Mouse (Mus musculus) limb, embryonic 13.5 days (tissue): ENCODE results near the gene Efna3. TPM values are rescaled to one million over a fixed set of nuclear protein-coding genes. Genes with fewer than 3 reads are reported as not detected.

ENCODE experiments used
- ATAC-seq: fragments of 200-750 bp; cut with Nextera tagmentation; 2 replicates; pipeline ENCODE4 v1.8.0; 2017; ENCODE audit warnings: low read depth, moderate number of reproducible peaks, moderate TSS enrichment; ENCODE audit not compliant: low FRiP score
- H3K27ac ChIP-seq: fragments of 300-500 bp; sonication (generic); 2 replicates; pipeline ENCODE4 v1.5.1; 2015; ENCODE audit warnings: inconsistent platforms, mild to moderate bottlenecking, moderate library complexity
- H3K27me3 ChIP-seq: fragments of 300-500 bp; sonication (generic); 2 replicates; pipeline ENCODE4 v1.6.1; 2015; ENCODE audit warnings: mild to moderate bottlenecking, inconsistent platforms
- H3K36me3 ChIP-seq: fragments of 300-500 bp; sonication (generic); 2 replicates; pipeline ENCODE4 v1.6.1; 2015; ENCODE audit warnings: inconsistent platforms, mild to moderate bottlenecking, moderate library complexity
- H3K4me1 ChIP-seq: fragments of 300-500 bp; sonication (generic); 2 replicates; pipeline ENCODE4 v1.6.1; 2015; ENCODE audit warnings: inconsistent platforms
- H3K4me2 ChIP-seq: fragments of 300-500 bp; sonication (generic); replicated peaks from 2 replicates; pipeline ENCODE4 v1.6.1; 2015; ENCODE audit warnings: inconsistent platforms, mild to moderate bottlenecking, moderate library complexity
- H3K4me3 ChIP-seq: fragments of 300-500 bp; sonication (generic); 2 replicates; pipeline ENCODE4 v1.5.1; 2015; ENCODE audit warnings: moderate library complexity, mild to moderate bottlenecking, inconsistent platforms
- H3K9ac ChIP-seq: fragments of 300-500 bp; sonication (generic); 2 replicates; pipeline ENCODE4 v1.6.1; 2015; ENCODE audit warnings: mild to moderate bottlenecking, inconsistent platforms
- H3K9me3 ChIP-seq: fragments of 300-500 bp; sonication (generic); 2 replicates; pipeline ENCODE4 v1.6.1; 2016; ENCODE audit warnings: inconsistent platforms
- WGBS: fragments of 180-500 bp; shearing (Covaris S2); methylation state at CpG from one replicate; pipeline ENCODE4 v1.1.7; 2015; 5-methylcytosine and 5-hydroxymethylcytosine counted together
- polyA plus RNA-seq: library from polyadenylated mRNA; unstranded; fragments of >200 nt; fragmentation: Nextera tagmentation; extraction: Ambion mirVana; gene quantifications from 2 replicates; pipeline ENCODE4 v1.2.1, GENCODE M21; 2015

Gene Efna3
- polyA plus RNA-seq, 1 experiment from 2014 or later = 30.6 TPM

DNA sequence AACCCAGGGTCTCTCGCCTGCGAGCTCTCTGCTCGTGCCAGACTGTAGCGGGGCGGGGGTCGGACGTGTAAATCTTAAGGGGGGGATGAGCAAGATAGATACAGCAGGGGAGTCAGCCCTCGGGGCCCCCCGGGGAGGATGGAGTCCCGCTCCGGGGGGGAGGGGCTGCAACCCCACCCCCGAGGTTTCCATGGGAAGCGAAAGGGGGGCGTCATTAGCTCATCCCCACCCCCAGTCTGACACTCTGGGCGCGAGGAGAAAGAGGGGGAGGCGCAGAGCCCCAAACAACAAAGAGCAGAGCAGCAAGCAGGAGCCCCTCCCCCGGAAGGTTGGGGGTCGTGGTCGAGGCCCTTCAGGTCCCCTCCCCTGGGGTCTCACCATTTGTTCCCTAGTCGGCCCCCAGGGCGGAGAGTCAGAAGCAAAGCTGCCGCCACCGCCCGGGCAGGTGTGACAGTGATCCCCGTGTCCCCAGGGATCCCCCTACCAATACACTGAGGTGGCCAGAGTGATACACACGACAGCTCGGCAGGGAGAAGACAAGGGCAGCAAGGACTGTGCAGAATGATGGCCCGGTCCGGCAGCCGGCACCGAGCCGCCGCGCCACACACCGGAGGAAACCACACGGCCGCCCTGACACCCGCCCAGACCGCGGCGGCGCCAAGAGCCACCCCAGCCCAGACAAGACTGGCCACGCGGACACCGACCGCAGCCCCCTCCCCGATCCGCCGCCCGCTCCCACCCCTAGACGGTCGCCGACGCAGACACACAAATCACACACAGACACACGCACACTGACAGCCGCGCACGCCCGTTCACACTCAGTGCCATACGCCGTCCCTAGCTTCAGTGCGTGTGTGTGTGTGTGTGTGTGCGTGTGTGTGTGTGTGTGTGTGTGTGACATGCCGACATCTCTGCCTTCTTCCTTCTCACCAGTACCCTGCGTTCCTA is 1.3 kb downstream of the Efna3 start:
- Histone ChIP-seq H3K4me2 (peak overlapping the region; percentile 98), H3K4me1 (peaks cover 53% of the 10 kb centered on the region), H3K4me3 (peak overlapping the region; percentile 74), H3K9me3 (no peaks in the 10 kb centered on the region), H3K36me3 (no peaks in the 10 kb centered on the region), H3K9ac (peak overlapping the region; percentile 81), H3K27me3 (peaks cover 40% of the 10 kb centered on the region), H3K27ac (no peak overlapping the region)
- 0% methylated on average over 63 of the region's 66 CpGs for WGBS
- ATAC-seq = no peak

- H3K4me3 ChIP-seq = peak overlapping the region; percentile 74
- peak overlapping the region; percentile 98 for H3K4me2 ChIP-seq
- H3K9me3 ChIP-seq = no peaks in the 10 kb centered on the region
- ATAC-seq = no peak
- H3K36me3 ChIP-seq = no peaks in the 10 kb centered on the region
- H3K27me3 ChIP-seq = peaks cover 44% of the 10 kb centered on the region
- H3K27ac ChIP-seq = no peak overlapping the region
- peak overlapping the region; percentile 81 for H3K9ac ChIP-seq
- H3K4me1 ChIP-seq = peaks cover 61% of the 10 kb centered on the region
- under 1% methylated on average over 41 of the region's 41 CpGs for WGBS
These were observed 2.1 kb downstream of the Efna3 start for GRCm38 (mm10) chr3:89320581-89321182.

DNA sequence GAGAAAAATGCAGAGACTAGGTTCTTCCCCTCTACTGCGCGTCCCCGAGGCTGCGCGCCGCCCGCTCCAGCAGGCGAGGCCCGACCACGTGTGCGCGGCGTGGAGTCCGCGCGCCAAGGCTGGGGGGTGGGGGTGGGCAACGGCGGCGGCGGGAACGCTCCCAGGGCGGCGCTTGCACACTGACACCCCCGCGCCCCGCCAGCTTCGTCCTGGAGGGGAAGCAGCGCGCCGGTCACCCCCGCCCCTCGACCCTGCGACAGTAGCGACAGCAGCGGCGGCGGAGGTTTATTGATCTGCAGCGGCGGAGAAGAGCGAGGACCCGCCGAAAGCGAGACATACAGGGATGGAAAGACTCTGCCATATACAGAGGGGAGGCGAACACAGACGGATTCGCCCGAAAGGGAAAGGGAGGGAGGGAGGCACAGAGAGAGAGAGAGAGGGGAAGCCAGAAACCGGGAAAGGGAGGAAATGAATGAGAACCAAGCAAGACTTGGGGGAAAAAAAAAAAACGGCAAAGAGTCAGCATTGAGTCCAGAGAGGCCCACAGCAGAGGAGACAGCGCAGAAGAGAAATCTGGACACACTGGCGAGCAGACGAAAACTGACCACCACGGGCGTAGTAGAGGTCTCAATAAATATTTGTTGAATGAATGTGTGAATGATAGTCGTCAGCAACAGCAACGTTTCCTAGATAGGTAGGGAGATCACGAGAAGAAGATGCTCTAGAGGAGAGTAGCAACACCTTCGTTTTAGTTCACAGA is 3.0 kb downstream of the Efna3 start:
- Histone ChIP-seq H3K9ac (peak overlapping the region; percentile 53), H3K4me1 (peaks cover 70% of the 10 kb centered on the region), H3K27me3 (peaks cover 44% of the 10 kb centered on the region), H3K4me2 (peak overlapping the region; percentile 98), H3K27ac (no peak overlapping the region), H3K36me3 (peaks cover 5% of the 10 kb centered on the region; the same call in 1 of the 2 replicates), H3K9me3 (no peaks in the 10 kb centered on the region), H3K4me3 (peak overlapping the region; percentile 74)
- ATAC-seq = no peak
- WGBS = 3% methylated on average over 57 of the region's 58 CpGs

GRCm38 (mm10) chr3:89318971-89319590 is 3.7 kb downstream of the Efna3 start:
- H3K9ac ChIP-seq = peak overlapping the region; percentile 53

GRCm38 (mm10) chr3:89318316-89318715 is 4.4 kb downstream of the Efna3 start:
- Histone ChIP-seq H3K4me1 (peaks cover 72% of the 10 kb centered on the region), H3K27ac (no peak overlapping the region), H3K9me3 (no peaks in the 10 kb centered on the region), H3K4me3 (peak overlapping the region; percentile 74; the same call in 1 of the 2 replicates), H3K27me3 (peaks cover 44% of the 10 kb centered on the region), H3K9ac (no peak overlapping the region), H3K4me2 (peak overlapping the region; percentile 19; the same call in 1 of the 2 replicates), H3K36me3 (peaks cover 5% of the 10 kb centered on the region; the same call in 1 of the 2 replicates)
- no peak for ATAC-seq
- 67% methylated on average over 8 of the region's 8 CpGs for WGBS

More at GRCm38 (mm10) chr3:89318971-89319590, 3.7 kb downstream of the Efna3 start:
- H3K27ac ChIP-seq = no peak overlapping the region
- WGBS = 13% methylated on average over 21 of the region's 21 CpGs
- H3K9me3 ChIP-seq = no peaks in the 10 kb centered on the region
- H3K4me2 ChIP-seq = peak overlapping the region; percentile 98
- ATAC-seq = no peak
- H3K4me3 ChIP-seq = peak overlapping the region; percentile 74
- peaks cover 72% of the 10 kb centered on the region for H3K4me1 ChIP-seq
- H3K36me3 ChIP-seq = peaks cover 5% of the 10 kb centered on the region; the same call in 1 of the 2 replicates
- H3K27me3 ChIP-seq = peaks cover 44% of the 10 kb centered on the region

DNA sequence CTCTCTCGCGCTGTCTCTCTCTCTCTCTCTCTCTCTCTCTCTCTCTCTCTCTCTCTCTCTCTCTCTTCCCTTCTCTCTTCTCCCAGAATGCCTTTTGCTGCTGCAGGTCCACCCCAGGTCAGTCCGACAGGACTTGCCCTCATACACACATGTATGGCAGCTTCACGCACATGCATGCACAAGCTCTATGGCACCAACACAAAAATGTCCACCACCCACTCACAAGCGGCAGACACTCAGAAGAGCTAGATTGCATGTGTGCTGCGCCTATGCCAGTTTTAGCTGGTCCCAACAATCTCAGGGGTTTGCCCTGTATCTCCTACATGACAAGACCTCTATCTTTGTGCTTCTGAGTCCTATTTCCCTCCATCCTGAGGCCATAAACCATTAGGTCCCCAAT is 5.5 kb downstream of the Efna3 start:
- H3K4me3 ChIP-seq = no peak overlapping the region
- no peaks in the 10 kb centered on the region for H3K9me3 ChIP-seq
- ATAC-seq = no peak
- peaks cover 65% of the 10 kb centered on the region for H3K4me1 ChIP-seq
- peaks cover 5% of the 10 kb centered on the region; the same call in 1 of the 2 replicates for H3K36me3 ChIP-seq
- no peak overlapping the region for H3K9ac ChIP-seq
- 58% methylated on average over 6 of the region's 6 CpGs for WGBS
- 0 out of 2 replicates have a peak overlapping the region, but pooled peaks have one; percentile 22 for H3K27ac ChIP-seq
- H3K27me3 ChIP-seq = peaks cover 44% of the 10 kb centered on the region
- H3K4me2 ChIP-seq = peak overlapping the region; percentile 64

DNA sequence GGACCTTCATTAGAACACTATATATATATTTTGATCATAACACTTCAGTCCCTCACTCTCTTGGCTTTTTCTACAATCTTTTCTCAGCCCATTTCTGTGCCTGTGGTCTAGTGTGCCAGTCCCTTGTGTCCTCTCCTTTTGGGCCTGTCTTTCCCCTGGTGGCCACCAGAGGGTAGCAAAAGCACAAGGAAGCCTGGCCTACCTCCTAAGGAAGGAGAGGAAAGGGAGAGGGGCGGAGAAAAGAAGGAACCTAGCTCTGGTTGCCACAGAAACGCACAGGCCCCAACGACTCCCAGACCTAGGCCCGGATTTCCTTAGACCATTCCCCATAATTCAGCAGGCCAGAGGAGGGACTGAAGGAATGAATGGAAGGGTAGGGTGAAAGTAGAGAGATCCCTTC is 5.9 kb downstream of the Efna3 start:
- Histone ChIP-seq H3K27me3 (peaks cover 44% of the 10 kb centered on the region), H3K9me3 (no peaks in the 10 kb centered on the region), H3K4me2 (peak overlapping the region; percentile 64), H3K36me3 (peaks cover 5% of the 10 kb centered on the region; the same call in 1 of the 2 replicates), H3K4me3 (0 out of 2 replicates have a peak overlapping the region, but pooled peaks have one; percentile 2), H3K27ac (0 out of 2 replicates have a peak overlapping the region, but pooled peaks have one; percentile 22), H3K4me1 (peaks cover 61% of the 10 kb centered on the region), H3K9ac (no peak overlapping the region)
- peak; percentile 55 for ATAC-seq
- WGBS = 0% methylated on average over 4 of the region's 4 CpGs

DNA sequence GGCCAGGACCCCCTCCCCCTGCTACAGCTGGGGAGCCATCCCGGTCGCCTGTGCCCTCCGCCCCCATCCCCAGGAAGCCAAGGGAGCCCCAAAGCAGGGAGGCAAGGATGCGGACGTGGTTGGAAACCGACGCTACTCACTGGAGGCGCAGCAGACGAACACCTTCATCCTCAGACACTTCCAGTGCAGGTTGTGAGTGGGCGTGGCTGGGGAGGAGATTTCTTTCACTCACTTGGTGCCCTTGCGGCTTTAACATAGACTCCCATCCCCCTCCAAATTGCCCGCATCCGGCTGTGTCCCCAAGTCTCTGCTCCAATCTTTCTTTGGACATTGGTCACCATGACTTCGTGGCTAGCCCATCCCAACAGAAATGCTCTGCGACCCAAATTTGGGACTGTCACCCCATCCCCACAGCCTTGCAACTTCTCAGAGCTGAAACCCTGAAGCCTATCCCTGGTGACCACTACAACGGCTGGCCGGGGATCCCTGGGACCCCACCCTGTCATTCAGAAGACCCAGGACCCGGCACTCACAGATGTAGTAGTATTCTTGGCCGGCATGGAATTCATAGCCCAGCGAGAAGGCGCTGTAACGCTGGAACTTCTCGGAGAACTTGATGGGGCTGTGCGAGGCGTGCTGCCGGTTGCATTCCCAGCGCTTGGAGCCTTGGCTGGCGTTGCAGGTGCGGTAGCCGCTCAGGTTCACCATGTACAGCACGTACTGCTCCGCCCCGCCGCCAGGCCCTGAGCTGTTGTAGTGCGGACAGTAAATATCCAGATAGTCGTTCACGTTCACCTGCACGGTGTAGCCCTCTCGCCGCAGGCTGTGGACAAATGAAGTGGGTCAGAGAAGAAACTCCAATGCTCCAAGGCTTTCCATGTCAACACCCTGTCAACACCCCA is 6.6 kb downstream of the Efna3 start:
- Histone ChIP-seq H3K4me1 (peaks cover 55% of the 10 kb centered on the region), H3K9ac (peak overlapping the region; percentile 45; the same call in 1 of the 2 replicates), H3K27ac (no peak overlapping the region), H3K36me3 (peaks cover 5% of the 10 kb centered on the region; the same call in 1 of the 2 replicates), H3K4me2 (peak overlapping the region; percentile 64), H3K9me3 (no peaks in the 10 kb centered on the region), H3K4me3 (peak overlapping the region; percentile 31), H3K27me3 (peaks cover 39% of the 10 kb centered on the region)
- 14% methylated on average over 40 of the region's 40 CpGs for WGBS
- no peak for ATAC-seq

- peak overlapping the region; percentile 64 for H3K4me2 ChIP-seq
- H3K4me3 ChIP-seq = peak overlapping the region; percentile 31
- ATAC-seq = no peak
- no peaks in the 10 kb centered on the region for H3K9me3 ChIP-seq
- peaks cover 46% of the 10 kb centered on the region for H3K4me1 ChIP-seq
- H3K36me3 ChIP-seq = peaks cover 5% of the 10 kb centered on the region; the same call in 1 of the 2 replicates
- 8% methylated on average over 25 of the region's 26 CpGs for WGBS
- H3K27me3 ChIP-seq = peaks cover 31% of the 10 kb centered on the region
- peak overlapping the region; percentile 45; the same call in 1 of the 2 replicates for H3K9ac ChIP-seq
- no peak overlapping the region for H3K27ac ChIP-seq
These were observed 7.4 kb downstream of the Efna3 start for GRCm38 (mm10) chr3:89315195-89315929.

DNA sequence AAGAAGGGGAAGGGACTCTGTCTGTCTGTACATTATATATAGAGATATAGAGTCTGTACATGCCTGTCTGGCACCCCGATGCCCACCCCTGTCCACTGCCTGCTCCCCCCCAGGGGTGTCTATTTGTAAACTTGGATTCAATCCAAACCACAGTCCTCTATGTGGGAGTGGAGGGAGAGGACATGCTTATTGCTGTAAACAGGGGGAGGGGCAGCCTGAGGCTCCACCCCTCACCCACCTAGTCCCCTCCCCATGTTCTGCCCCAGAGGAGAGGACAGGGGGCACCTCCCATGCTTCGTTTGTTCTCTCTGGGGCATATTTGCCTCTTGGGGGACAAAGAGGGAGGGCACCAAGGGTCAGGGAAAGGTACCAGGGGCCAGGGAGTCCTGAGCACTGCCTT is 8.0 kb downstream of the Efna3 start:
- Histone ChIP-seq H3K27me3 (peaks cover 25% of the 10 kb centered on the region), H3K9ac (0 out of 2 replicates have a peak overlapping the region, but pooled peaks have one; percentile 45), H3K4me2 (peak overlapping the region; percentile 64), H3K27ac (no peak overlapping the region), H3K4me3 (no peak overlapping the region), H3K9me3 (no peaks in the 10 kb centered on the region), H3K36me3 (peaks cover 5% of the 10 kb centered on the region; the same call in 1 of the 2 replicates), H3K4me1 (peaks cover 41% of the 10 kb centered on the region)
- no peak for ATAC-seq
- WGBS = 46% methylated on average over 2 of the region's 2 CpGs
